Mouse (Mus musculus) spleen, postnatal 0 days (tissue): ENCODE results near the gene 5730455P16Rik. TPM values are rescaled to one million over a fixed set of nuclear protein-coding genes. Genes with fewer than 3 reads are reported as not detected.

ENCODE experiments used
- polyA plus RNA-seq: library from polyadenylated mRNA; unstranded; fragments of >200 nt; fragmentation: Nextera tagmentation; extraction: Ambion mirVana; gene quantifications from 2 replicates; pipeline ENCODE4 v1.2.1, GENCODE M21; 2015

Gene 5730455P16Rik
- 10.9 and 11.1 TPM in 2 replicates for polyA plus RNA-seq

DNA sequence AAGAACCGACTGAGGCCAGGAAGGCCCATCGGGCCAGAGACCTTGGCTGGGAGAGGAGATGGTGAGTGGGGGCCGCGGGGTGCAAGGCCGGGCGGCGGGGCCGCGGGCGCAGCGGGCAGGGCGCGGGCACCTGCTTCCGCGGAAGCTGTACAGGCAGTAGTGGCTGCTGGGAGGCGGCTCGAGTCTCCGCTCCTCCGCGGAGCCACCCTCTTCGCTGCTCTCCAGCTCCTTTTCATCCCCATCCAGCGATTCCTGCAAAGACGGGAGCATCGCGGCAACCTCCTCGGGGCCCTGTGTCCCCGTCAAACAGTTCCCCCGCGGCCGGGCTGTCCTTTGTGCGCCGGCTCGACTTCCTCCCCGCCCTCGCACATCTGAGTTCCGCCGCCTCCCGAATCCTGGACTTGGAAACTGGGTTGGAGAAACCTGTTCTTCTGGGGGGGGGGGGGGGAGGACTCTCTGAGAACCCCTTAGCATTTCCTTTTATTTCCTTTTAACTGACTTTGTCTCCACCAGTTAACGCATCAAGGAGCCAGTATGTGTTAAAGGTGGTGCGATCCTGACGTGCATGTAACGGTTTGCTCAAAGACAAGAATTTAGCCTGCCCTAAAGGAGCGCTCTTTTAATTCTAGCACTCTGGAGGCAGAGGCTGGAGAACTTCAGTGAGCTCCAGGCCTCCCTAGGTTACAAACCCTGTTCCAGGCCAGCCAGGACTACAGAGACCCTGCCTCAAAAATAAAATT, at the start of gene 5730455P16Rik:
Gene 5730455P16Rik (minus strand): TSS at position 323 of the 740 bp plus-strand sequence.

DNA sequence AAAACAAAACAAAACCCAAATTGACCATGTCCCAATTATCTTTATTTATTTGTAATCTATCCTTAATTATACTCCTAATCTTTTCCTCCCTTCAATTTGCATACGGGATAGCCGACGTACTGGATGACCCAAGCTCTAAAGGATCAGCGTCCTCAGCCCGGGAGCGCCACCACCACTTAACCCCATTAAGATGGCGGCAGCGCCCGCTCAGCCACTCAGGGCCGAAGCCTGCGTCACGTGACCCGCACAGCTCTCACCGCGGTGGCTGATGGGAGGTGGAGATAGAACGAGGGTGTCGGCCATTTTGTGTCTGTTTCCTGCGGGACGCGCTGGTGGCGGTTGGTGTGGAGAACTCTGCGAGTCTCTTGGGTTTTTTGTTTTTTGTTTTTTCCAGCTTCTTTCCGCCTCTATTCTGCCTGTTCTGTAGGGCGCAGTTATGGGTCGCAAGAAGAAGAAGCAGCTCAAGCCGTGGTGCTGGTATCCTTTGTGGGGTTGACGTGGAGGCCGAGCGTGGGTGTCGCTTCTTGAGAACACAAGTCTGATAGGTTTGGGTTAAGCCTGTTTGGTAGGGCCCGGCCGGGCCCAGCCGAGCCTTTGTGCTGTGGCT, 5.3 kb upstream of the 5730455P16Rik start, which contains the start of gene Zfp207:
Gene Zfp207 (plus strand): TSS at position 261 of the 607 bp plus-strand sequence.

Other genes starting within 250 kb of the 5730455P16Rik start
- gene Tefm, start 235.9 kb downstream of the 5730455P16Rik start, polyA plus RNA-seq = 12.3 and 12.5 TPM in 2 replicates
- 3.2 and 4.0 TPM in 2 replicates for gene Adap2, start 223.9 kb downstream of the 5730455P16Rik start, polyA plus RNA-seq
- gene Rnf135, start 194.2 kb downstream of the 5730455P16Rik start, polyA plus RNA-seq = 6.5 and 7.6 TPM in 2 replicates
- 18.3 and 22.2 TPM in 2 replicates for gene Rhot1, start 169.0 kb downstream of the 5730455P16Rik start, polyA plus RNA-seq
- 1.1 and 1.4 TPM in 2 replicates for gene Rhbdl3, start 77.1 kb downstream of the 5730455P16Rik start, polyA plus RNA-seq
- gene Zfp207, start 5.2 kb upstream of the 5730455P16Rik start, polyA plus RNA-seq = 142 and 144 TPM in 2 replicates
- gene Psmd11, start 50.6 kb upstream of the 5730455P16Rik start, polyA plus RNA-seq = 175 and 197 TPM in 2 replicates
- gene Cdk5r1, start 99.0 kb upstream of the 5730455P16Rik start, polyA plus RNA-seq = 0.66 and 0.80 TPM in 2 replicates